27 mouse cellular contexts compared by ENCODE assay signal in the genomic region with DNA sequence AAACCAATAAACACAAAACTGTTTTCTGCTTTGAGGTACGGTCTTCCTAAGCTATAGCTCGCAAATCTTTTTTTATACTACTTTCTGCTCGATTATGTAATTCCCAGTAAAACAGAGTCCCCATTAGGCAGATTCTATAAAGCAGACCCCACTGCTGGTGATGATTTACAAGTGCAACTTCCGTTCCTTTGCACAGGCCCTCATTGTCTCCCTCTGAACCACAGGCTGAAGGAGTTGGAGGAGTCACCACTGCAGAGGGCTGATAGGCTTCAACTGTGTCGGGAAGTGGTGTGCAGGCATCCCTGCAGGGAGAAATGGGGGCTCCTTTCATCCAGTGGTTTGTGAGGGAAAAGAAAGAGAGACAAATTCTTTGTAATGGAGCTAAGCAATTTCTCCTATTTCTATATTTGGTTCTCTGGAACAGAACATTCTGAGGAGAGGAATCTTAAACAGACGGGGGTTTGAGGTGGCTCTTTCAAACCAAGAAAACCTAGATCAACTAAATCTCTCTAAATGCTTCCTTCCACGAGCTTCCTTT. TPM values are rescaled to one million over a fixed set of nuclear protein-coding genes. Genes with fewer than 3 reads are reported as not detected.
A peak's percentile ranks its signal among the peaks of the same experiment; 100 is the strongest.
DNase-seq lines count a peak whose midpoint lies in the region; TF ChIP-seq lines count a peak whose summit lies in the region.
"Had no signal": no experiment of that assay in that cellular context is flagged by ENCODE, and none has a peak within 500 bp of the region (broad histone marks: within the 10 kb centered on the region; RNA-seq: fewer than 3 reads in every experiment).

No protein-coding gene starts in this region.

- peak overlapping the region; percentile 79 for H3K27ac ChIP-seq in layer of hippocampus, adult 2 months
- H3K27ac ChIP-seq in olfactory bulb, adult 2 months (ENCODE audit: insufficient read depth, low read depth, low read length): 0 out of 2 replicates have a peak overlapping the region, but pooled peaks have one; percentile 20
- H3K27ac ChIP-seq: embryonic facial prominence, embryonic 15.5 days; forebrain, embryonic 10.5 days; hindbrain, embryonic 15.5 days; liver, embryonic 12.5 days; neural tube, embryonic 15.5 days had no signal

- WGBS in olfactory bulb, adult 2 months: 30% methylated on average over 7 of the region's 7 CpGs

- peak; percentile 17 for DNase-seq in embryo, embryonic 10.5 days (ENCODE audit: low spot score)
- DNase-seq in embryo, embryonic 11 days: no peak
- no peak for DNase-seq in layer of hippocampus, adult 2 months (ENCODE audit: low spot score in 2 of 2)
- no peak for DNase-seq in layer of hippocampus, adult 8-10 months (ENCODE audit: low spot score in 2 of 2)
- DNase-seq in right cerebral cortex, postnatal 10 days (ENCODE audit: low spot score in 2 of 2): peak; percentile 33 to 40
- DNase-seq in right cerebral cortex, postnatal 14 days: no peak
- no peak for DNase-seq in MN1 (ENCODE audit: low spot score)
- DNase-seq: adrenal gland, postnatal 14 days; cerebellum, adult 8-10 months; gastrocnemius, postnatal 14 days; kidney, adult 9 months; layer of hippocampus, adult 9-11 months; lung, postnatal 4 days; thymus, postnatal 36 days had no signal

- H3K4me1 ChIP-seq in olfactory bulb, adult 2 months (ENCODE audit: control insufficient read depth, insufficient read depth, low read length): peaks cover 5% of the 10 kb centered on the region

- no peak for TF ChIP-seq CTCF in layer of hippocampus, adult 2 months (conservative IDR thresholded peaks at IDR 0.05)
- TF ChIP-seq CTCF in olfactory bulb, adult 2 months (IDR thresholded peaks at IDR 0.05; ENCODE audit: insufficient read depth, low read depth, low read length): no peak

- TF ChIP-seq POLR2A in olfactory bulb, adult 2 months (IDR thresholded peaks at IDR 0.05; ENCODE audit: insufficient read depth, low read depth, low read length): no peak

- H3K4me3 ChIP-seq in layer of hippocampus, adult 2 months: no peak overlapping the region
- H3K4me3 ChIP-seq in olfactory bulb, adult 2 months (ENCODE audit: insufficient read depth, low read depth, low read length): no peak overlapping the region
- H3K4me3 ChIP-seq: embryonic facial prominence, embryonic 15.5 days; forebrain, embryonic 10.5 days; hindbrain, embryonic 15.5 days; liver, embryonic 12.5 days; myocyte; neural tube, embryonic 15.5 days had no signal

RNA-seq across cellular contexts. Expression of a gene that starts 2.6 kb away (rescaled TPM):
- total RNA-seq in layer of hippocampus, adult 2 months (2021): 10 to 100 TPM; 42.4 to 47.8 TPM
- total RNA-seq in layer of hippocampus, adult 8-10 months (2022): 10 to 100 TPM; 36.6 to 41.1 (median 39.6) TPM
- polyA plus RNA-seq in olfactory bulb, adult 2 months (2012; ENCODE audit: insufficient read depth, insufficient read length, low replicate concordance, missing spikeins): not detected in 2 replicates
- total RNA-seq: CH12.LX had no signal

RNA-seq across cellular contexts. Expression of a gene that starts 6.9 kb away (rescaled TPM):
- total RNA-seq in layer of hippocampus, adult 2 months (2021): 1 to 10 TPM; 2.6 to 3.2 TPM
- 1 to 10 TPM; 2.7 to 3.3 (median 3.2) TPM for total RNA-seq in layer of hippocampus, adult 8-10 months (2022)
- polyA plus RNA-seq in olfactory bulb, adult 2 months (2012; ENCODE audit: insufficient read depth, insufficient read length, low replicate concordance, missing spikeins): not detected in 2 replicates
- total RNA-seq: adrenal gland, postnatal 14 days; CH12.LX had no signal
- polyA plus RNA-seq: activated CD4-positive, CD25-positive, alpha-beta regulatory T cell, adult 4 months; embryonic facial prominence, embryonic 15.5 days; forebrain, embryonic 10.5 days; heart, embryonic 11.5 days; hindbrain, embryonic 15.5 days; limb, embryonic 11.5 days; liver, embryonic 12.5 days; lung, embryonic 14.5 days; midbrain, embryonic 14.5 days; neural tube, embryonic 15.5 days had no signal

Comparison
In these comparisons a context has a peak if more than half of its experiments do, and no peak if none do; other contexts are left out.
1. DNase-seq: peak in embryo, embryonic 10.5 days (single experiment) and right cerebral cortex, postnatal 10 days (2 of 2); none in embryo, embryonic 11 days (single experiment), layer of hippocampus, adult 2 months (0 of 2), layer of hippocampus, adult 8-10 months (0 of 2), right cerebral cortex, postnatal 14 days (single experiment) and MN1 (single experiment).